8 mouse cellular contexts compared by ENCODE assay signal in genomic region chr8:12756391-12757157, GRCm38 (mm10). TPM values are rescaled to one million over a fixed set of nuclear protein-coding genes. Genes with fewer than 3 reads are reported as not detected.
DNase-seq lines count a peak whose midpoint lies in the region; ATAC-seq and TF ChIP-seq lines count a peak whose summit lies in the region.

Gene Atp11a (plus strand): TSS chr8:12757014.

- H3K4me1 ChIP-seq in forebrain, embryonic 13.5 days = peaks cover 22% of the 10 kb centered on the region
- peaks cover 23% of the 10 kb centered on the region; the same call in 1 of the 2 replicates for H3K4me1 ChIP-seq in heart, postnatal 0 days (ENCODE audit: control insufficient read depth, insufficient read depth)
- H3K4me1 ChIP-seq in liver, embryonic 15.5 days (replicated peaks) = peaks cover 10% of the 10 kb centered on the region
- peaks cover 4% of the 10 kb centered on the region; the same call in 1 of the 2 replicates for H3K4me1 ChIP-seq in neural tube, embryonic 11.5 days (ENCODE audit: control insufficient read depth, insufficient read depth, low read length)
- H3K4me1 ChIP-seq in thymus, adult 2 months (replicated peaks; ENCODE audit: control insufficient read depth, insufficient read depth, low read length) = peaks cover 8% of the 10 kb centered on the region; the same call in 1 of the 2 replicates

- no peaks in the 10 kb centered on the region for H3K27me3 ChIP-seq in forebrain, embryonic 13.5 days
- H3K27me3 ChIP-seq in heart, postnatal 0 days (ENCODE audit: control insufficient read depth, insufficient read depth, low read length) = no peaks in the 10 kb centered on the region
- peaks cover 83% of the 10 kb centered on the region for H3K27me3 ChIP-seq in liver, embryonic 15.5 days
- no peaks in the 10 kb centered on the region for H3K27me3 ChIP-seq in neural tube, embryonic 11.5 days (ENCODE audit: control insufficient read depth, insufficient read depth, low read length)
- no peaks in the 10 kb centered on the region; the same call in 1 of the 2 replicates for H3K27me3 ChIP-seq in thymus, adult 2 months (ENCODE audit: control insufficient read depth, insufficient read depth, low read length)

- peak; percentile 93 for ATAC-seq in forebrain, embryonic 13.5 days
- ATAC-seq in heart, postnatal 0 days (ENCODE audit: insufficient read depth, low read depth) = peak; percentile 84
- ATAC-seq in liver, embryonic 15.5 days (ENCODE audit: insufficient read depth) = peak; percentile 64
- peak; percentile 74 for ATAC-seq in neural tube, embryonic 11.5 days (ENCODE audit: insufficient read depth, low FRiP score, low TSS enrichment)

- peak within 1 kb of the TSS; percentile 87 for H3K4me3 ChIP-seq in forebrain, embryonic 13.5 days
- H3K4me3 ChIP-seq in heart, postnatal 0 days (ENCODE audit: low read depth, low read length) = peak within 1 kb of the TSS; percentile 94
- H3K4me3 ChIP-seq in liver, embryonic 15.5 days (replicated peaks) = peak within 1 kb of the TSS; percentile 62
- H3K4me3 ChIP-seq in neural tube, embryonic 11.5 days (ENCODE audit: low read depth, low read length) = peak within 1 kb of the TSS; percentile 85
- H3K4me3 ChIP-seq in thymus, adult 2 months (ENCODE audit: control insufficient read depth, insufficient read depth, low read length) = peak within 1 kb of the TSS; percentile 61

- no peak for TF ChIP-seq EP300 in heart, postnatal 0 days (IDR thresholded peaks at IDR 0.05; ENCODE audit: low read depth)

- H3K9ac ChIP-seq in forebrain, embryonic 13.5 days = peak within 1 kb of the TSS; percentile 89
- H3K9ac ChIP-seq in heart, postnatal 0 days (replicated peaks; ENCODE audit: low read depth, low read length) = peak within 1 kb of the TSS; percentile 87
- H3K9ac ChIP-seq in liver, embryonic 15.5 days = peak within 1 kb of the TSS; percentile 54
- peak within 1 kb of the TSS; percentile 92 for H3K9ac ChIP-seq in neural tube, embryonic 11.5 days (ENCODE audit: low read length)

- DNase-seq in CD8-positive naive resting alpha-beta T cell, adult 2 months (ENCODE audit: low read depth in 2 of 2, low spot score in 2 of 2) = peak; percentile 45 to 47
- peak; percentile 80 for DNase-seq in brain, embryonic 14.5 days (ENCODE audit: low read depth)
- peak; percentile 71 for DNase-seq in heart, postnatal 0 days (ENCODE audit: low spot score)
- DNase-seq in kidney, postnatal 36 days = peak; percentile 63 to 84
- peak; percentile 78 for DNase-seq in neural tube, embryonic 11.5 days (ENCODE audit: low spot score)
- DNase-seq in thymus, adult 2 months = peak; percentile 70

- H3K9me3 ChIP-seq in forebrain, embryonic 13.5 days (replicated peaks) = no peaks in the 10 kb centered on the region
- no peaks in the 10 kb centered on the region for H3K9me3 ChIP-seq in heart, postnatal 0 days (replicated peaks; ENCODE audit: control insufficient read depth, low read length)
- no peaks in the 10 kb centered on the region for H3K9me3 ChIP-seq in liver, embryonic 15.5 days (replicated peaks)
- H3K9me3 ChIP-seq in neural tube, embryonic 11.5 days (ENCODE audit: control insufficient read depth, low read length) = no peaks in the 10 kb centered on the region

- peak; percentile 96 for TF ChIP-seq POLR2A in brain, embryonic 14.5 days (IDR thresholded peaks at IDR 0.05; ENCODE audit: borderline replicate concordance, extremely low read depth, insufficient read depth, insufficient read length, poor library complexity, severe bottlenecking)
- TF ChIP-seq POLR2A in thymus, adult 2 months (IDR thresholded peaks at IDR 0.05; ENCODE audit: control insufficient read depth, extremely low read depth, insufficient read depth, low read length, poor library complexity) = peak; percentile 77

- peak within 1 kb of the TSS; percentile 92 for H3K4me2 ChIP-seq in forebrain, embryonic 13.5 days
- H3K4me2 ChIP-seq in heart, postnatal 0 days (ENCODE audit: low read depth, low read length) = peak within 1 kb of the TSS; percentile 99
- peak within 1 kb of the TSS; percentile 75 for H3K4me2 ChIP-seq in liver, embryonic 15.5 days
- peak within 1 kb of the TSS; percentile 96 for H3K4me2 ChIP-seq in neural tube, embryonic 11.5 days (ENCODE audit: low read depth)

- 5% methylated on average over 5 of the region's 62 CpGs for WGBS in forebrain, embryonic 13.5 days
- under 1% methylated on average over 28 of the region's 62 CpGs for WGBS in heart, postnatal 0 days
- WGBS in liver, embryonic 15.5 days (ENCODE audit: insufficient replicate concordance) = 3% methylated on average over 50 of the region's 62 CpGs
- 1% methylated on average over 19 of the region's 62 CpGs for WGBS in neural tube, embryonic 11.5 days
- WGBS in thymus, adult 2 months = 8% methylated on average over 58 of the region's 62 CpGs

- no peak for TF ChIP-seq CTCF in brain, embryonic 14.5 days (IDR thresholded peaks at IDR 0.05; ENCODE audit: borderline replicate concordance, extremely low read depth, insufficient read depth, insufficient read length)
- no peak for TF ChIP-seq CTCF in heart, postnatal 0 days (IDR thresholded peaks at IDR 0.05; ENCODE audit: low read depth)
- TF ChIP-seq CTCF in thymus, adult 2 months (IDR thresholded peaks at IDR 0.05; ENCODE audit: borderline replicate concordance, control insufficient read depth, extremely low read depth, insufficient read depth, low read length, poor library complexity) = no peak

- H3K36me3 ChIP-seq in forebrain, embryonic 13.5 days (ENCODE audit: poor library complexity, severe bottlenecking) = no peaks in the 10 kb centered on the region
- no peaks in the 10 kb centered on the region for H3K36me3 ChIP-seq in heart, postnatal 0 days (replicated peaks; ENCODE audit: control insufficient read depth, insufficient read depth, low read length)
- H3K36me3 ChIP-seq in liver, embryonic 15.5 days (replicated peaks) = no peaks in the 10 kb centered on the region
- H3K36me3 ChIP-seq in neural tube, embryonic 11.5 days (ENCODE audit: control insufficient read depth, insufficient read depth, low read length) = no peaks in the 10 kb centered on the region
- H3K36me3 ChIP-seq in thymus, adult 2 months (ENCODE audit: control insufficient read depth, insufficient read depth, low read length) = no peaks in the 10 kb centered on the region

- H3K27ac ChIP-seq in forebrain, embryonic 13.5 days = peak within 1 kb of the TSS; percentile 22
- peak within 1 kb of the TSS; percentile 89 for H3K27ac ChIP-seq in heart, postnatal 0 days (ENCODE audit: low read depth)
- H3K27ac ChIP-seq in liver, embryonic 15.5 days (replicated peaks) = no peak within 1 kb of the TSS
- no peak within 1 kb of the TSS for H3K27ac ChIP-seq in neural tube, embryonic 11.5 days (ENCODE audit: low read depth, low read length)
- no peak within 1 kb of the TSS for H3K27ac ChIP-seq in thymus, adult 2 months (ENCODE audit: control insufficient read depth, insufficient read depth, low read length)

RNA-seq across cellular contexts. Expression of gene Atp11a, which starts in this region (rescaled TPM):
- 56.0 and 57.7 TPM in 2 replicates for polyA plus RNA-seq in brain, embryonic 14.5 days (2012; rRNA removed)
- polyA plus RNA-seq in forebrain, embryonic 13.5 days (2015; fragmentation: Nextera tagmentation; extraction: Ambion mirVana) = 10.1 and 13.0 TPM in 2 replicates
- 77.4 and 81.7 TPM in 2 replicates for total RNA-seq in heart, postnatal 0 days (2014; rRNA removed; ENCODE audit: low replicate concordance)
- polyA plus RNA-seq in heart, postnatal 0 days (2015; fragmentation: Nextera tagmentation; extraction: Ambion mirVana) = 8.4 and 10.5 TPM in 2 replicates
- polyA plus RNA-seq in liver, embryonic 15.5 days (2015; fragmentation: Nextera tagmentation; extraction: Ambion mirVana) = 1.3 and 1.6 TPM in 2 replicates
- polyA plus RNA-seq in neural tube, embryonic 11.5 days (2014; fragmentation: Nextera tagmentation; extraction: Ambion mirVana) = 12.4 and 13.0 TPM in 2 replicates
- 60.9 and 64.8 TPM in 2 replicates for polyA plus RNA-seq in thymus, adult 2 months (2012; rRNA removed)

Comparison
In these comparisons a context has a peak if more than half of its experiments do, and no peak if none do; other contexts are left out.
1. H3K27ac ChIP-seq: peak in forebrain, embryonic 13.5 days (single experiment) and heart, postnatal 0 days (single experiment); none in liver, embryonic 15.5 days (single experiment), neural tube, embryonic 11.5 days (single experiment) and thymus, adult 2 months (single experiment).
2. Peak in every context shown above with its lines, with median percentiles within 50 percentile points of each other: DNase-seq, ATAC-seq, H3K4me2 ChIP-seq, H3K4me3 ChIP-seq and H3K9ac ChIP-seq.